Comparison of ENCODE assay signal across 10 mouse cellular contexts in the genomic region with DNA sequence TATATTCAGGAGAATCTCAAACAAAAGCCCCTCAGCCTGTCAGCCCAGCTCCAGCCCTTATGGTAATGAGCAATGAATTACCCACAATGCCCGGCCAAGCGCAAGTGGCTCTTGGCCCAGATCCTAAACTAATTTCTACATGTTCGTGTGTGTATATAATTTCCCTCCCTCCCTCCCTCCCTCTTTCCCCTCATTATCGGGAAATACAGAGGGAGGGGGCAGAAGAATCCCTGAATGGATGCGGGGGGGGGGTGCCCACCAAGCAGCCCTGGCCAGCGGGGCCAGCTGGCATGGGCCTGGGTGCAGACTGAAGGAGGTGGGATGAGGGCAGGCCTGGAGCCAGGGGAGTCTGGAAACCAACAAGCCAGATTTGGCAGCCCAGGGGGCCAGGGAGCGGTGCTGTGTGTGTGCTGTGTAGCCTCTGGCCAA. TPM values are rescaled to one million over a fixed set of nuclear protein-coding genes. Genes with fewer than 3 reads are reported as not detected.
DNase-seq lines count a peak whose midpoint lies in the region; ATAC-seq and TF ChIP-seq lines count a peak whose summit lies in the region.
"Had no signal": no experiment of that assay in that cellular context is flagged by ENCODE, and none has a peak within 500 bp of the region (broad histone marks: within the 10 kb centered on the region; RNA-seq: fewer than 3 reads in every experiment).

No protein-coding gene starts in this region.

- no peaks in the 10 kb centered on the region for H3K27me3 ChIP-seq in forebrain, embryonic 16.5 days (replicated peaks; ENCODE audit: control insufficient read depth, insufficient read depth, low read length)
- no peaks in the 10 kb centered on the region for H3K27me3 ChIP-seq in midbrain, embryonic 15.5 days (replicated peaks)

- H3K36me3 ChIP-seq in forebrain, embryonic 16.5 days (ENCODE audit: control insufficient read depth, insufficient read depth), result no peaks in the 10 kb centered on the region; the same call in 1 of the 2 replicates
- H3K36me3 ChIP-seq in midbrain, embryonic 15.5 days (replicated peaks), result 0 out of 2 replicates have a peak, but pooled peaks cover 3% of the 10 kb centered on the region

- TF ChIP-seq CTCF in gastrocnemius, adult 2 months (IDR thresholded peaks at IDR 0.05), result no peak

- peak overlapping the region; percentile 51 for H3K4me2 ChIP-seq in forebrain, embryonic 16.5 days (ENCODE audit: low read length)
- H3K4me2 ChIP-seq in midbrain, embryonic 15.5 days, result peak overlapping the region; percentile 43

- peak overlapping the region; percentile 54 for H3K9ac ChIP-seq in forebrain, embryonic 16.5 days (replicated peaks; ENCODE audit: low read depth, low read length)
- 0 out of 2 replicates have a peak overlapping the region, but pooled peaks have one; percentile 25 for H3K9ac ChIP-seq in midbrain, embryonic 15.5 days

- WGBS in forebrain, embryonic 16.5 days, result 11% methylated on average over 7 of the region's 7 CpGs
- 7% methylated on average over 7 of the region's 7 CpGs for WGBS in midbrain, embryonic 15.5 days

- peak; percentile 80 for ATAC-seq in forebrain, embryonic 16.5 days
- peak; percentile 65 for ATAC-seq in midbrain, embryonic 15.5 days (replicated peaks)

- no peak for DNase-seq in gastrocnemius, adult 2 months
- no peak for DNase-seq in gastrocnemius, adult 8-10 months (ENCODE audit: low spot score in 2 of 2)
- peak; percentile 86 for DNase-seq in brain, adult 2 months (ENCODE audit: low read depth, low spot score)
- peak; percentile 79 to 84 for DNase-seq in kidney, postnatal 4 days
- no peak for DNase-seq in thymus, postnatal 14 days
- no peak for DNase-seq in ovary, adult 18-20 months (ENCODE audit: low spot score)

- no peaks in the 10 kb centered on the region for H3K9me3 ChIP-seq in forebrain, embryonic 16.5 days (ENCODE audit: control insufficient read depth, low read length)
- H3K9me3 ChIP-seq in midbrain, embryonic 15.5 days, result no peaks in the 10 kb centered on the region

- peak overlapping the region; percentile 31; the same call in 1 of the 2 replicates for H3K27ac ChIP-seq in gastrocnemius, adult 2 months
- peak overlapping the region; percentile 97 for H3K27ac ChIP-seq in forebrain, embryonic 16.5 days (ENCODE audit: low read length)
- H3K27ac ChIP-seq in midbrain, embryonic 15.5 days, result peak overlapping the region; percentile 88

- intact Hi-C loops in gastrocnemius, adult 2 months (cut with DNase I), result no loop called here

- peaks cover 97% of the 10 kb centered on the region for H3K4me1 ChIP-seq in forebrain, embryonic 16.5 days (replicated peaks; ENCODE audit: control insufficient read depth, insufficient read depth, low read length)
- H3K4me1 ChIP-seq in midbrain, embryonic 15.5 days, result peaks cover 92% of the 10 kb centered on the region

- no peak overlapping the region for H3K4me3 ChIP-seq in gastrocnemius, adult 2 months
- peak overlapping the region; percentile 11 for H3K4me3 ChIP-seq in forebrain, embryonic 16.5 days (replicated peaks; ENCODE audit: low read length)
- no peak overlapping the region for H3K4me3 ChIP-seq in midbrain, embryonic 15.5 days

RNA-seq across cellular contexts. Expression of a gene that starts 8.8 kb away (rescaled TPM):
- total RNA-seq in gastrocnemius, adult 2 months (2021), result 10 to 100 TPM; 29.6 to 43.1 TPM
- 10 to 100 TPM; 25.5 to 38.3 (median 30.6) TPM for total RNA-seq in gastrocnemius, adult 8-10 months (2022)
- polyA plus RNA-seq in forebrain, embryonic 16.5 days (2015; fragmentation: Nextera tagmentation; extraction: Ambion mirVana), result 359 and 391 TPM in 2 replicates
- polyA plus RNA-seq in midbrain, embryonic 15.5 days (2015; fragmentation: Nextera tagmentation; extraction: Ambion mirVana), result 339 and 349 TPM in 2 replicates

RNA-seq across cellular contexts. Expression of a gene that starts 44.8 kb away (rescaled TPM):
- not detected for total RNA-seq in gastrocnemius, adult 2 months (2021)
- not detected for total RNA-seq in gastrocnemius, adult 8-10 months (2022)
- polyA plus RNA-seq in forebrain, embryonic 16.5 days (2015; fragmentation: Nextera tagmentation; extraction: Ambion mirVana), result 0.21 TPM in 1 of 2 replicates, not detected in the other
- polyA plus RNA-seq in midbrain, embryonic 15.5 days (2015; fragmentation: Nextera tagmentation; extraction: Ambion mirVana), result not detected in 2 replicates
- total RNA-seq: neutrophil, adult 5-6 weeks had no signal
- polyA plus RNA-seq: frontal cortex, adult 2 months had no signal

Comparison
In these comparisons a context has a peak if more than half of its experiments do, and no peak if none do; other contexts are left out.
1. DNase-seq: peak in brain, adult 2 months (single experiment) and kidney, postnatal 4 days (2 of 2); none in gastrocnemius, adult 2 months (single experiment), gastrocnemius, adult 8-10 months (0 of 2), thymus, postnatal 14 days (single experiment) and ovary, adult 18-20 months (single experiment).
2. H3K27ac ChIP-seq: peak in every context shown above with its lines; median percentile 97 in forebrain, embryonic 16.5 days; 88 in midbrain, embryonic 15.5 days; 31 in gastrocnemius, adult 2 months.